Mouse (Mus musculus) liver, embryonic 15.5 days (tissue): ENCODE measurements at regions not wholly inside any gene's neighbourhood (a gene's known extent, or its start where the extent isn't known, plus 50 kb on each side); places are given as distances from the start of the nearest gene placed in this dataset. TPM values are rescaled to one million over a fixed set of nuclear protein-coding genes. Genes with fewer than 3 reads are reported as not detected.
A peak's percentile ranks its signal among the peaks of the same experiment; 100 is the strongest.

ENCODE experiments used
- ATAC-seq: fragments of 200-750 bp; cut with Nextera tagmentation; 2 replicates; pipeline ENCODE4 v1.8.0; 2017; ENCODE audit warnings: moderate number of reproducible peaks, mild to moderate bottlenecking, moderate library complexity; ENCODE audit not compliant: insufficient read depth
- H3K27ac ChIP-seq: fragments of 300-500 bp; sonication (generic); replicated peaks from 2 replicates; pipeline ENCODE4 v1.5.1; 2015; ENCODE audit warnings: mild to moderate bottlenecking, inconsistent platforms
- H3K27me3 ChIP-seq: fragments of 300-500 bp; sonication (generic); 2 replicates; pipeline ENCODE4 v1.6.1; 2015; ENCODE audit warnings: mild to moderate bottlenecking, inconsistent platforms
- H3K36me3 ChIP-seq: fragments of 300-500 bp; sonication (generic); replicated peaks from 2 replicates; pipeline ENCODE4 v1.6.1; 2015; ENCODE audit warnings: moderate library complexity, mild to moderate bottlenecking, inconsistent platforms
- H3K4me1 ChIP-seq: fragments of 300-500 bp; sonication (generic); replicated peaks from 2 replicates; pipeline ENCODE4 v1.6.1; 2015; ENCODE audit warnings: inconsistent platforms
- H3K4me2 ChIP-seq: fragments of 300-500 bp; sonication (generic); 2 replicates; pipeline ENCODE4 v1.6.1; 2015; ENCODE audit warnings: moderate library complexity, mild to moderate bottlenecking, inconsistent platforms
- H3K4me3 ChIP-seq: fragments of 300-500 bp; sonication (generic); replicated peaks from 2 replicates; pipeline ENCODE4 v1.5.1; 2015; ENCODE audit warnings: mild to moderate bottlenecking, inconsistent platforms
- H3K9ac ChIP-seq: fragments of 300-500 bp; sonication (generic); 2 replicates; pipeline ENCODE4 v1.6.1; 2015; ENCODE audit warnings: moderate library complexity, mild to moderate bottlenecking, inconsistent platforms
- H3K9me3 ChIP-seq: fragments of 300-500 bp; sonication (generic); replicated peaks from 2 replicates; pipeline ENCODE4 v1.6.1; 2016; ENCODE audit warnings: inconsistent platforms
- WGBS: fragments of 180-500 bp; shearing (Covaris S2); methylation state at CpG from one replicate; pipeline ENCODE4 v1.1.7; 2015; ENCODE audit warnings: mixed read lengths; ENCODE audit not compliant: insufficient replicate concordance; 5-methylcytosine and 5-hydroxymethylcytosine counted together
- microRNA-seq: library from miRNA; unstranded; fragments of <30 nt; microRNA quantifications from one replicate; pipeline ENCODE4, GENCODE M21; 2016

GRCm38 (mm10) chr13:107073039-107073620 is 51.2 kb upstream of the Kif2a start:
- Histone ChIP-seq H3K9ac (0 out of 2 replicates have a peak overlapping the region, but pooled peaks have one; percentile 9), H3K36me3 (no peaks in the 10 kb centered on the region), H3K27ac (peak overlapping the region; percentile 51), H3K27me3 (peaks cover 6% of the 10 kb centered on the region; the same call in 1 of the 2 replicates), H3K4me2 (peak overlapping the region; percentile 53), H3K9me3 (no peaks in the 10 kb centered on the region), H3K4me1 (peaks cover 60% of the 10 kb centered on the region), H3K4me3 (peak overlapping the region; percentile 17)
- WGBS, result 27% methylated on average over 14 of the region's 14 CpGs
- ATAC-seq, result peak; percentile 20; the same call in 1 of the 2 replicates

DNA sequence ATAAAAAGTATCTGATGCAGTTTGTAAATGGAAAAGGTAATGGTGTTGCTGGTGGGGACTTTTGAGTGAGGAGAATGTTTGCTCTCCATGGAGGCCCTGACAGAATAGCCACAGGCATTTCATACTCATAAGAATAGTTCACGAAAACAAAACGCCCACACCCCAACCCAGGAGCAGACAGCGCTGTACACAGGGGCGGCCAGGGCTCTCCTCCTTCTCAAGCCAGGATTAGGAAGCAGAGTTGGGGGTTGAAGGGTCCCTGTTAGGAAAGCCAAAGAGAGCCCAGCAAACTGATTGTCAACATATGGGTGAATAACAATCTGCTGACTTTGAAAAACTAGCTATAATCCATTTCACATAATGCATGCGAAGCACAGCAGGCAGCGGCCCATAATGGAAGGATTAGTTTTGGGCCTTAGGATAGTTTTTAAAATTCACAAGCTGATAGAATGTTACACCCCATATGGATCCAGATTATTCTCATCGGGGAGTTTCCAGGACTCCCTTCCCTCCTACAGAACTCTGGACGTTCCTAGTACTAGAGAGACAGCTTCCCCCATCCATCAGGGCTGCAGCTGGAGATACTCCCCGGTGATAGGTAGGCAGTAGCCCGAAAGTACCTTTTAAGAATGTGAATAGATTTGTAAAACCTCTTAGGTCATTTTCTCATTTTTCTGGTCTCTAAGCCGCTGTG is 50.6 kb upstream of the Kif2a start:
- Histone ChIP-seq H3K4me1 (peaks cover 63% of the 10 kb centered on the region), H3K4me2 (peak overlapping the region; percentile 53), H3K9ac (0 out of 2 replicates have a peak overlapping the region, but pooled peaks have one; percentile 5), H3K27me3 (peaks cover 6% of the 10 kb centered on the region; the same call in 1 of the 2 replicates), H3K27ac (peak overlapping the region; percentile 51), H3K9me3 (no peaks in the 10 kb centered on the region), H3K36me3 (no peaks in the 10 kb centered on the region), H3K4me3 (peak overlapping the region; percentile 17)
- WGBS, result 61% methylated on average over 11 of the region's 11 CpGs
- ATAC-seq, result no peak

Small RNAs in the stretch of these regions (microRNA-seq; reads per million reads assigned to microRNA genes)
- gene Gm22118, result not detected
